Mouse (Mus musculus): ENCODE results near the gene Pclo. TPM values are rescaled to one million over a fixed set of nuclear protein-coding genes. Genes with fewer than 3 reads are reported as not detected.

Gene Pclo
- 0.05 and 0.09 TPM in 2 replicates for polyA plus RNA-seq (2012; rRNA removed; ENCODE audit: low replicate concordance)

DNA sequence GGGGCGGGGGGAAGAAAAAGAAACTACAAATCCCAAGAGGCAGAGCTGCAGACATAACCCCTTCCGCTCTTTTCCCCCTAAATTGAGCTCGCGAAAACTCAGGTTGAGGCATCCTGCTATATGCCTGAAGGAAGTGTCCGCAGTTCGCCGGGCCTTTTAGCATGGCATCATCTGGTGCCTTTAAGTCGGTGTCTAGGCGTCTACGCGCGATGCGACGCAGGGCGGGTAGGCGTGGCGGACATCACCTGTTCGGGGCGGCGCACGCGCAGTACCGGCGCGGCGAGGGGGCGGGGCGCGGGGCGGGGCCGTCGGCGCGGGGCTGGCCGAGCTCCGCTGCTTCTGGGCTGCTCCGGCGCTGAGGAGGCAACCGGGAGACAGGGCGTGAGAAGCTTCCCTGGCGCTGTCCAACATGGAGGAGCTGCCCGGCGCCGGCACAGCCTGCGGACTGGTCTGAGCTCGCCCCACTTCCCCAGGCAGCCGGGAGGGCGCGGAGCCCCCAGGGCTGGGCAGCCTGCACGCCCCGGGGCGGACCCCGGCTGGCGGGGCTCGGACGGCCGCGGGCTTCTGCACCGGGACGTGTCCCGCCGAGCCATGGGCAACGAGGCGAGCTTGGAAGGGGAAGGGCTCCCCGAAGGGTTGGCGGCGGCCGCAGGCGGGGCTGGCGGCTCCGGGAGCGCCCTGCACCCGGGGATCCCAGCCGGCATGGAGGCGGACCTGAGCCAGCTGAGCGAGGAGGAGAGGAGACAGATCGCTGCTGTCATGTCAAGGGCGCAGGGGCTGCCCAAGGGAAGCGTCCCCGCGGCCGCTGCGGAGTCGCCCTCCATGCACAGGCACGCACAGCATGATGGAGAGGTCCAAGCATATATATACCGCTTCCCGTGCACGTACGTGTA lies at the start of gene Pclo:
Pclo (plus strand) TSS at position 288 of the 893 bp plus-strand sequence.

Measured in duodenum, adult 2 months (tissue).